Mouse (Mus musculus) layer of hippocampus, postnatal 14 days (tissue): ENCODE measurements around the gene Irgm2. TPM values are rescaled to one million over a fixed set of nuclear protein-coding genes. Genes with fewer than 3 reads are reported as not detected.
A peak's percentile ranks its signal among the peaks of the same experiment; 100 is the strongest.
"Not testable (repeated sequence)": the region's sequence is repeated elsewhere in the genome, so short reads cannot be mapped to it uniquely, and the experiment has no call there.

Experiments used
- DNase-seq, 2 experiments: peaks; one replicate each; pipeline ENCODE4 v3.0.0; 2021 to 2022; ENCODE audit warnings: low spot score in 2 of 2, mixed read lengths in 1 of 2
- total RNA-seq, 2 experiments: library from RNA; stranded (reverse); gene quantifications; 2 replicates each; pipeline ENCODE4 v1.2.3; 2021

The Irgm2 gene
- total RNA-seq, 2 experiments from 2014 or later = 1.7 to 1.9 TPM

DNA sequence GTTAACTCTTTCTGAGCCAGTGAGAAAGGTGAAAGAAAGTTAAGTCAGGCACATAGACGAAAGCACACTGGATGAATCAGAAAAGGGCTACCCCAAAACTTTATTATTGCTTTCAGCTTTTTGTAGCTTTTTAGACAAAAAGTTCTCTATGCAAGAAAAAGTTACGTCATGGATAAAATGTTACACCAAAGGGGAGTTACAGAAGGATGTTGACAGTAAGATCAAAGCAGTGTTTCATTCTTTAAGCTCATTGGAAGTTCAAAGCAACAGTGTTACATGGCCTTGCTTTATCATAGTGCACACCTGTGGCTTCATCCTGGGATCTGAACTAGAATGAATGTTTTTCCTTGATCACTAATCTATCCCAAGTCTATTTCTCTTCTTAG is 12.3 kb downstream of the Irgm2 start:
- DNase-seq = no peak

DNA sequence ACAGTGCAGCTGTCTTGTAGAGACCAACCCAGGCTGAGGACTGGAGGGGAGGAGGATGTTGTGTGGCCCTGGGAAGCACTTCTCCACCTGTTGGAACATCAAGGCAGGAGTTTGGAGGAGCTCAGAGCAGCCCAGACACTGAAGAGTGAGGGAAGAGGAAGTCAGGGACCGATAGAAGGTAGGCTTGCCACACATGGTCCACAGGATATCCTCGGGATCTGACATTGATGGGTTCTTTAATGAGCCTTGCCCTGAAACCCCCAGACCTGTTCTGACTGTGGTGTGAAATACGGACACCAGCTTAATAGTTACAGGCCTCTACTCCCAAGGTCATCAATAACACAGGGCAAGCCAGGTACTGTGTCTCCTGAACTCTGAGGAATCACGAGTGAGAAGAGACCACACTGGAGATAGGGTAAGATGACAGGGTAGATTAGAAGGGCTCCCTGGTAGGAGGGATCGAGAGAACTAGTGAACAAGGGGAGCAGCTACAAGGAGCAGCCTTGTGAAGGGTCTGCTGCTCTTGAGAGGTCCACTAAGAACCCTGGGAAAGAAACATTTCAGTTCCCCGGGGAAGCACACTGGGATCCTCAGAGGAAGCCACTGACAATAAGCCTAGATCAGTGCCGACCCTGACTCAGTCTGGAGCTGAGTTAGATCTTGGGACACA is 14.4 kb downstream of the Irgm2 start:
- no peak for DNase-seq

GRCm38 (mm10) chr11:58214391-58215048 is 15.1 kb downstream of the Irgm2 start:
- DNase-seq = peak; percentile 7 to 46

- DNase-seq = not testable (repeated sequence)
Measured at GRCm38 (mm10) chr11:58215049-58215430, 15.6 kb downstream of the Irgm2 start.

DNA sequence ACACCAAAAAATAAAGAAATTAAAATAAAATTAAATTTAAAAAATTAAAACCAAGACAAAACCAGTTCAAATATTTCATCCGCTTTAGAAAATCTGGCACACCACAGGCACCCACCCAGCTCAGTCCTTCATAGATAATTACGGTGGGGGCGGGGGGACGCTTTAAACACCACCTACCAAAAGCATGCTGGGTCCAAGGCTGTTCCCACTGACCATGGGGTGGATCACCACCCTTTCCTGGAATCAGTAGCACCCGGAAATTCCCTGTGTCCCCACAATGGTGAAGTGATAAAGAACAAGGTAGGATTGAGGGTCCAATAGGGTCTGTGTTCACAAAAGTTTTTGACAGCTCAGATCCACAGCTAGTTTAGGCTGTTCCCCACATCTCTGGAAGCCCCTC is 16.4 kb downstream of the Irgm2 start:
- no peak for DNase-seq

- DNase-seq = no peak
Measured at GRCm38 (mm10) chr11:58216823-58217222, 17.4 kb downstream of the Irgm2 start.

GRCm38 (mm10) chr11:58223751-58224150 is 24.3 kb downstream of the Irgm2 start:
- no peak for DNase-seq

GRCm38 (mm10) chr11:58224313-58224712 is 24.9 kb downstream of the Irgm2 start:
- peak in 1 of 2 experiments; percentile 26 for DNase-seq

DNA sequence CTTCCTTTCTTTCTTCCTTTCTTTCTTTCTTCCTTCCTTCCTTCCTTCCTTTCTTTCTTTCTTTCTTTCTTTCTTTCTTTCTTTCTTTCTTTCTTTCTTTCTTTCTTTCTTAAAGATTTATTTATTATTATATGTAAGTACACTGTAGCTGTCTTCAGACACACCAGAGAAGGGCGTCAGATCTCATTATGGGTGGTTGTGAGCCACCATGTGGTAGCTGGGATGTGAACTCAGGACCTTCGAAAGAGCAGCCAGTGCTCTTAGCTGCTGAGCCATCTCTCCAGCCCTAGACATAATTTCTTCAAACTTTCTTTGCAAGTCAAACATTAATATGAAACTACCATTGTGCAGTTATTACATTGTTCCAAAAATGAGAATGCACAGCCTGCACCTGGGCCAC is 25.5 kb downstream of the Irgm2 start:
- not testable (repeated sequence) for DNase-seq

GRCm38 (mm10) chr11:58225655-58226054 is 26.2 kb downstream of the Irgm2 start:
- DNase-seq = peak; percentile 49 to 62

DNA sequence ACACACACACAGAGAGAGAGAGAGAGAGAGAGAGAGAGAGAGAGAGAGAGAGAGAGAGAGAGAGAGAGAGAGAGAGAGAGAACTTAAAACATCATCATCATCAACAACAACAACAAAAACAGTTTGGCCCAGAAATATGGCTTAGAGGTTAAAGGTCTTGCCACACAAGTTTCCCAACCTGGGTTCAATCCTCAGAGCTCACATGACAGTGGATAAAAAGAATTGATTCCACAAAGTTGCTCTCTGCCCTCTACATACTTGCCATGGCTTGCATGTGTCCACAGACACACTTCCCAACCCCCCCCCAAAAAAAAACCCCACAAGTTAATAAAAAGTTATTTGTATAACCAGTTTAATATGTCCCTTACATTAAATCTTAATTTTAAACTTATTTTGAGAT is 27.0 kb downstream of the Irgm2 start:
- no peak for DNase-seq

GRCm38 (mm10) chr11:58228021-58228420 is 28.6 kb downstream of the Irgm2 start:
- DNase-seq = not testable (repeated sequence)

- no peak for DNase-seq
Measured at GRCm38 (mm10) chr11:58230396-58230910, 31.0 kb downstream of the Irgm2 start.

- DNase-seq = no peak
Measured at GRCm38 (mm10) chr11:58231156-58231555, 31.7 kb downstream of the Irgm2 start.

GRCm38 (mm10) chr11:58234551-58234950 is 35.1 kb downstream of the Irgm2 start:
- DNase-seq = not testable (repeated sequence)

DNA sequence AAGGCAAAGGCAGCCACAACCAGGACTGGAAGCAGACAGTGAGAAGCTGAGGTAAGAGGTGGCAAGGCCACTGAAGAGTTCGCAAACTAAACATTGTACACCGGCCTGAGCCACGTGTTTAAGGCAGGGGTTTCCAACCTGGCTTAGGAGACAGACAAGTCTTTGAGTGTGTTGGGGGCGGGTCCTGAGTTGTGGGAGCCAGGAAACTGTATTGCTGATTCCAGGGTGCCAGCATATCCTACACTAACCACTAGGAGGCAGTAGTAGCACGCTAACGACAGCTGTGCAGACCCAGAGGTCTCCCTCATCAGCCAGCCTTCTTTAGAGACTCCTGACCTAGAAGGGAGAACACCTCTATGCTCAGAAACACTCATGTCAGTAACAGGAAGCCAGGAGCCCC is 35.7 kb downstream of the Irgm2 start:
- no peak for DNase-seq

- DNase-seq = no peak
Measured at GRCm38 (mm10) chr11:58238840-58239791, 39.7 kb downstream of the Irgm2 start.

DNA sequence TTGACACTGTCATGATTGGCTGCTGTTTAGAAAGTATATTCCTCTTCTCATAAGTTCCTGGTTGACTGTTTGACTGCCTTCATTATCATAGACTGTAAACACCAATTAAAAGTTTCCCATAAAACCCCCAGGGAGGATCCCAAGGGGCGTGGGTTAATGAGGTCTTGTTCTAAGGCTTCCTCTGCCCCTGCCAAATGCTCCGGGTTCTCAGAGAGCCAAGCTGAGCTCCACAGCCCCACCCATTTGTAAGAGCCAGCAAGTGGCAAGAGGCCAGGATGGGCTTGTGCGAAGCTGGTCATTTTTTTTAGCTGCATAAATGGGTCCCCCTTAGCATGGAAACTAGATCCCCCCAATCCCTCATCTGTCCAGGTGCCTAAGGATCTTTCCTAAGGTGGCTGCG is 47.9 kb downstream of the Irgm2 start:
- DNase-seq = no peak

GRCm38 (mm10) chr11:58249203-58249981 is 50.0 kb downstream of the Irgm2 start:
- no peak for DNase-seq

DNA sequence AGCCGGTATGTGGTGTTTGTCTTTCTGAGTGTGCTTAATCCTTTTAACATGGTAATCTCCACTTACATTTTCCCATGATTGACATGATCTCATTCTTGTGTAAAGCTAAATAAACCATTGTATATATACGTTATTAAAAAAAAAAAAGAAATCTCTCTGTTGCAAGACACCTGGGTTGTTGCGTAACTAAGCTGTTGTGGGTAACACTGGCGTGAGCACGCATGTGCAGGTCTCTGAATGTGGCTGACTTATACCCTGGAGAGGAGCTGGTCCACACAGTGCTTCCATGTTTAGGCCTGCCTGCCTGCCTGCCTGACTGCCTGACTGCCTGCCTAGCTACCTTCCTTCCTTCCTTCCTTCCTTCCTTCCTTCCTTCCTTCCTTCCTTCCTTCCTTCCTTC is 51.1 kb downstream of the Irgm2 start:
- no peak for DNase-seq

DNA sequence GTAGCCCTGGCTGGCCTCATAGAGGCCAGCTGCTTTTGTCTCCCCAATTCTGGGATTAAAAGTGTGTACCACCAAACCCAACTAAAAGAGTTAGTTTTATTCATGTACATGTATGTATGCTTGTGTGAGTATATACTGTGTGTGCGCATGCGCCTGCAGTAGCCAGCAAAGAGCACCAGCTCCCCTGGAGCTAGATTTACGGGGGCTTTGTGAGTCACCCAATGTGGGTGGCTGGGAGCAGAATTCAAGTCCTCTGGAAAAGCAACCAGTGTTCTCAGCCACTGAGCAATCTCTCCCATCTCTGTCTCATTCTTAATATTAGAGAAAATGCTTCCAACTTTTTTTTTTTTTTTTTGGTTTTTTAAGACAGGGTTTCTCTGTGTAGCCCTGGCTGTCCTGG is 55.0 kb downstream of the Irgm2 start:
- DNase-seq = no peak
